Mouse (Mus musculus): ENCODE measurements at regions not wholly inside any gene's neighbourhood (a gene's known extent, or its start where the extent isn't known, plus 50 kb on each side); places are given as distances from the start of the nearest gene placed in this dataset.

DNA sequence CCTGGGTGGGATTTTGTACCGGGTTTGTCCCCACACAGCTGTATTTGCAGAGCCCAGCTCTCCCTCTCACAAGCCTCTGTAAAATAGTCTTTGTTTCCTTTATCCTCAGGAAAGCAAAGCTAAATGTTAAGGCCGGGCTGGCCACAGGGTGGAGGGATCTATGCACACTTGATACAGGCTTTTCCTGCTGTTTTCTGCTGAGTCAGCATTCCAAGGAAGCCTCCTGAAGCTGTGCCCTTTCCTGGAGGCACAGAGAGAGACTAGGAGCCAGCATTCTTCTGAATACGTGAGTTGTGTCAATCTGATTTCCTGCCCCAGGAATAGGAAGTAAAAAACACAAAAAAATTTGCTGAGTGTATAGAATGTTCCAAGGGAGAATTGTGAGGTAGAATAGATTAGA is 322.2 kb downstream of the Tshz3 start:
- TF ChIP-seq MYOD1 (IDR thresholded peaks at IDR 0.05; ENCODE audit: control insufficient read depth, insufficient read length, low read depth) (no peak), CEBPB (IDR thresholded peaks at IDR 0.05; ENCODE audit: low read depth) (no peak), CTCF (IDR thresholded peaks at IDR 0.05; ENCODE audit: control insufficient read depth, insufficient read depth, insufficient read length) (no peak), USF1 (IDR thresholded peaks at IDR 0.05; ENCODE audit: low read depth) (no peak), MAX (IDR thresholded peaks at IDR 0.05) (no peak), FOSL1 (IDR thresholded peaks at IDR 0.05; ENCODE audit: insufficient read depth, low read length, poor library complexity, severe bottlenecking) (no peak)
